Mouse (Mus musculus): ENCODE results near the gene Sox5. TPM values are rescaled to one million over a fixed set of nuclear protein-coding genes. Genes with fewer than 3 reads are reported as not detected.

Sox5 gene
- total RNA-seq, 2 experiments from 2014 or later, result 3.8 to 9.1 TPM

GRCm38 (mm10) chr6:144515905-144516304, 265.9 kb downstream of the Sox5 start:
- ATAC-seq (replicated peaks; ENCODE audit: low FRiP score, low TSS enrichment, poor library complexity, severe bottlenecking), result no peak

- ATAC-seq (replicated peaks; ENCODE audit: low FRiP score, low TSS enrichment, poor library complexity, severe bottlenecking), result no peak
Measured at GRCm38 (mm10) chr6:144513761-144514160, 268.0 kb downstream of the Sox5 start.

GRCm38 (mm10) chr6:144511925-144512324, 269.9 kb downstream of the Sox5 start:
- no peak for ATAC-seq (replicated peaks; ENCODE audit: low FRiP score, low TSS enrichment, poor library complexity, severe bottlenecking)

- ATAC-seq (replicated peaks; ENCODE audit: low FRiP score, low TSS enrichment, poor library complexity, severe bottlenecking), result no peak
Measured at GRCm38 (mm10) chr6:144510147-144510546, 271.6 kb downstream of the Sox5 start.

- no peak for ATAC-seq (replicated peaks; ENCODE audit: low FRiP score, low TSS enrichment, poor library complexity, severe bottlenecking)
Measured at GRCm38 (mm10) chr6:144504197-144504551, 277.6 kb downstream of the Sox5 start.

- no peak for ATAC-seq (replicated peaks; ENCODE audit: low FRiP score, low TSS enrichment, poor library complexity, severe bottlenecking)
Measured at GRCm38 (mm10) chr6:144503399-144504196, 278.2 kb downstream of the Sox5 start.

- no peak for ATAC-seq (replicated peaks; ENCODE audit: low FRiP score, low TSS enrichment, poor library complexity, severe bottlenecking)
Measured at GRCm38 (mm10) chr6:144501439-144501838, 280.3 kb downstream of the Sox5 start.

- ATAC-seq (replicated peaks; ENCODE audit: low FRiP score, low TSS enrichment, poor library complexity, severe bottlenecking), result no peak
Measured at GRCm38 (mm10) chr6:144498177-144498576, 283.6 kb downstream of the Sox5 start.

- no peak for ATAC-seq (replicated peaks; ENCODE audit: low FRiP score, low TSS enrichment, poor library complexity, severe bottlenecking)
Measured at GRCm38 (mm10) chr6:144491761-144492415, 289.9 kb downstream of the Sox5 start.

GRCm38 (mm10) chr6:144490896-144491295, 290.9 kb downstream of the Sox5 start:
- no peak for ATAC-seq (replicated peaks; ENCODE audit: low FRiP score, low TSS enrichment, poor library complexity, severe bottlenecking)

GRCm38 (mm10) chr6:144485578-144485977, 296.2 kb downstream of the Sox5 start:
- ATAC-seq (replicated peaks; ENCODE audit: low FRiP score, low TSS enrichment, poor library complexity, severe bottlenecking), result peak; percentile 64

- peak; percentile 19; the same call in 1 of the 2 replicates for ATAC-seq (replicated peaks; ENCODE audit: low FRiP score, low TSS enrichment, poor library complexity, severe bottlenecking)
Measured at GRCm38 (mm10) chr6:144483166-144483565, 298.6 kb downstream of the Sox5 start.

- ATAC-seq (replicated peaks; ENCODE audit: low FRiP score, low TSS enrichment, poor library complexity, severe bottlenecking), result no peak
Measured at GRCm38 (mm10) chr6:144480648-144481528, 300.9 kb downstream of the Sox5 start.

GRCm38 (mm10) chr6:144479861-144480260, 301.9 kb downstream of the Sox5 start:
- no peak for ATAC-seq (replicated peaks; ENCODE audit: low FRiP score, low TSS enrichment, poor library complexity, severe bottlenecking)

- ATAC-seq (replicated peaks; ENCODE audit: low FRiP score, low TSS enrichment, poor library complexity, severe bottlenecking), result no peak
Measured at GRCm38 (mm10) chr6:144477287-144478064, 304.3 kb downstream of the Sox5 start.

- ATAC-seq (replicated peaks; ENCODE audit: low FRiP score, low TSS enrichment, poor library complexity, severe bottlenecking), result no peak
Measured at GRCm38 (mm10) chr6:144473437-144473836, 308.3 kb downstream of the Sox5 start.

GRCm38 (mm10) chr6:144472089-144472900, 309.5 kb downstream of the Sox5 start:
- ATAC-seq (replicated peaks; ENCODE audit: low FRiP score, low TSS enrichment, poor library complexity, severe bottlenecking), result peak; percentile 32; the same call in 1 of the 2 replicates

- no peak for ATAC-seq (replicated peaks; ENCODE audit: low FRiP score, low TSS enrichment, poor library complexity, severe bottlenecking)
Measured at GRCm38 (mm10) chr6:144466711-144467110, 315.1 kb downstream of the Sox5 start.
